Mouse (Mus musculus) regulatory T cell (primary cell): Measurements from ENCODE around the gene Napb.
"Not testable (repeated sequence)": the region's sequence is repeated elsewhere in the genome, so short reads cannot be mapped to it uniquely, and the experiment has no call there.

ENCODE experiments used
- in situ Hi-C: fragments of 300-600 bp; cut with MboI, MseI; formaldehyde crosslinking; loops from one replicate; pipeline ENCODE4 v1.15.1; 2025; ENCODE audit warnings: high pct_unique_total_duplicates

Napb gene

GRCm38 (mm10) chr2:148732327-148733000, at the start of gene Napb:
Gene Napb, minus strand, starts transcription at chr2:148732467.
- in situ Hi-C loops: no loop called here

GRCm38 (mm10) chr2:148781709-148782108, 49.4 kb upstream of the Napb start, which contains the start of gene 8030411F24Rik:
Gene 8030411F24Rik, plus strand, starts transcription at chr2:148782009.
- in situ Hi-C loops: no loop called here

GRCm38 (mm10) chr2:148771397-148771796, 39.1 kb upstream of the Napb start, which contains the start of gene Cst11:
Gene Cst11, minus strand, starts transcription at chr2:148771497.
- in situ Hi-C loops: not testable (repeated sequence)

GRCm38 (mm10) chr2:148763648-148764388, 31.6 kb upstream of the Napb start:
- in situ Hi-C loops: no loop called here

GRCm38 (mm10) chr2:148754310-148754846, 22.1 kb upstream of the Napb start:
- in situ Hi-C loops: no loop called here

- in situ Hi-C loops: no loop called here
These were observed 19.9 kb upstream of the Napb start for GRCm38 (mm10) chr2:148751893-148752813.

- in situ Hi-C loops: no loop called here
These were observed 17.8 kb upstream of the Napb start, which contains the start of gene Cstl1 for GRCm38 (mm10) chr2:148750058-148750457. Gene Cstl1, plus strand, starts transcription at chr2:148750358.

- in situ Hi-C loops: no loop called here
These were observed 11.7 kb upstream of the Napb start for GRCm38 (mm10) chr2:148743846-148744407.

GRCm38 (mm10) chr2:148743001-148743400, 10.7 kb upstream of the Napb start:
- in situ Hi-C loops: no loop called here

- in situ Hi-C loops: no loop called here
These were observed 497 bp downstream of the Napb start for GRCm38 (mm10) chr2:148731614-148732326.

- in situ Hi-C loops: no loop called here
These were observed 12.8 kb downstream of the Napb start for GRCm38 (mm10) chr2:148719271-148719995.

GRCm38 (mm10) chr2:148717072-148717471, 15.2 kb downstream of the Napb start:
- in situ Hi-C loops: no loop called here

- in situ Hi-C loops: no loop called here
These were observed 19.9 kb downstream of the Napb start for GRCm38 (mm10) chr2:148712326-148712725.

GRCm38 (mm10) chr2:148707202-148707530, 25.1 kb downstream of the Napb start:
- in situ Hi-C loops: no loop called here

GRCm38 (mm10) chr2:148706409-148707201, 25.7 kb downstream of the Napb start:
- in situ Hi-C loops: no loop called here

- in situ Hi-C loops: no loop called here
These were observed 33.7 kb downstream of the Napb start for GRCm38 (mm10) chr2:148698571-148698970.

GRCm38 (mm10) chr2:148690781-148691180, 41.5 kb downstream of the Napb start:
- in situ Hi-C loops: no loop called here

- in situ Hi-C loops: no loop called here
These were observed 42.0 kb downstream of the Napb start for GRCm38 (mm10) chr2:148690291-148690690.
